Mouse (Mus musculus): ENCODE measurements around the gene Irf4. TPM values are rescaled to one million over a fixed set of nuclear protein-coding genes. Genes with fewer than 3 reads are reported as not detected.

Gene Irf4
- polyA plus RNA-seq, 1 experiment, result not detected

GRCm38 (mm10) chr13:30777678-30778179 lies 28.7 kb downstream of the Irf4 start:
- H3K9me3 ChIP-seq, result peaks cover 4% of the 10 kb centered on the region; the same call in 1 of the 2 replicates
- TF ChIP-seq GATA1 (IDR thresholded peaks at IDR 0.05; ENCODE audit: borderline replicate concordance, low read length), result no peak
- no peak for TF ChIP-seq FLI1 (IDR thresholded peaks at IDR 0.05; ENCODE audit: low read length)

DNA sequence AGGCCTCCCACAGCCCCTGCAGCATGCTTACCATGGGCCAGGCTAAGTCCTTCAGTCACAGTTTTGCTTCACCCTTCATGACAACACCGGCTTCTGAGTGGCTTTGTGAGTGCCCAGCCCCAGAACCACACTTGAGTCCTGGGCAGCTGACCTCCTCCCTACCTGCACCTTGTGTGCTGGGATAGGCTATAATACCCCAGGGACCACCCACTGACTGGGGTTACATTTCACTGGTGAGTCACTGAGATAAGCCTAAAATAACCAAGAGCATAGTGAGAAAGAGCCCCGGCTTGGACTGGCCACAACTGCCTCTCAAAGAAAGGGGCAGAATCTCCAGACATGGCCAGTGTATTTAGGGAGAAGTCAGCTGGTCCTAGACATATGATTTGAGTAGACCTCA lies 32.9 kb downstream of the Irf4 start:
- H3K36me3 ChIP-seq (replicated peaks; ENCODE audit: low read length), result no peaks in the 10 kb centered on the region
- no peak overlapping the region for H3K4me3 ChIP-seq (replicated peaks)
- peaks cover 4% of the 10 kb centered on the region; the same call in 1 of the 2 replicates for H3K9me3 ChIP-seq
- H3K27me3 ChIP-seq (replicated peaks), result peaks cover 28% of the 10 kb centered on the region
- H3K4me1 ChIP-seq, result peaks cover 16% of the 10 kb centered on the region; the same call in 1 of the 2 replicates
- no peak for TF ChIP-seq GATA1 (IDR thresholded peaks at IDR 0.05; ENCODE audit: borderline replicate concordance, low read length)
- no peak for TF ChIP-seq FLI1 (IDR thresholded peaks at IDR 0.05; ENCODE audit: low read length)

More at GRCm38 (mm10) chr13:30777678-30778179, 28.7 kb downstream of the Irf4 start:
- H3K27me3 ChIP-seq (replicated peaks), result peaks cover 13% of the 10 kb centered on the region
- no peaks in the 10 kb centered on the region for H3K36me3 ChIP-seq (replicated peaks; ENCODE audit: low read length)
- no peak overlapping the region for H3K4me3 ChIP-seq (replicated peaks)
- peaks cover 5% of the 10 kb centered on the region; the same call in 1 of the 2 replicates for H3K4me1 ChIP-seq

GRCm38 (mm10) chr13:30782419-30782818 lies 33.4 kb downstream of the Irf4 start:
- Histone ChIP-seq H3K27me3 (replicated peaks) (peaks cover 26% of the 10 kb centered on the region), H3K9me3 (peaks cover 4% of the 10 kb centered on the region; the same call in 1 of the 2 replicates), H3K36me3 (replicated peaks; ENCODE audit: low read length) (no peaks in the 10 kb centered on the region), H3K4me1 (peaks cover 16% of the 10 kb centered on the region; the same call in 1 of the 2 replicates), H3K4me3 (replicated peaks) (no peak overlapping the region)
- TF ChIP-seq GATA1 (IDR thresholded peaks at IDR 0.05; ENCODE audit: borderline replicate concordance, low read length), result no peak
- TF ChIP-seq FLI1 (IDR thresholded peaks at IDR 0.05; ENCODE audit: low read length), result no peak

DNA sequence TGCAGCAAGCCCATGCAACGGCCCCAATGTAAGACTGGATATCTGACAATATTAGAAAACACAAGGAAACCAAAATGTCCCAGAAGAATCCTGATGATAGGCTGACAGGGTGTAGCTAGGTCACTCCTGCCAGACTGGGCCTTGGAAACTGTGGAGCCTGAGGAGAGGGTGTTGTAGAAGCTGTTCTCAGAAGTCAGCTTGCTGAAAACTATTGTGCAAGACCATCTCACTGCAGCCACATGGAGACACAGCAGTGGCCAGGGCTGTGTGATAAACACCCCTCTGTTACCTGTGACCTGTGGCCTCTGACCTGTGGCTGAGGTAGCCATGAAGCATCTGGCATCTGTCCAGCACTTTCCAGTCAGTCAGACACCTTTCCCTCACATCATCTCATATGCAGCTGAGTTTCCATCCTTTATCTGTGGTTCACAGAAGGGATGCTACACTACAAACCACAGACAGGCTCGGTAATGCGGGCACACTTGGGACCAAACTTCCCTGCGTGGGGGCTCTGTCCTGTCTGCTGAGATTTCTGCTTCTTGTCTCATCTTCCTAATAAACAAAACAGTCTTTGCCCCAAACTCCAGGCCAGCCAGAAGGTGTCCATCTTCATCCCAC lies 36.5 kb downstream of the Irf4 start:
- Histone ChIP-seq H3K27me3 (replicated peaks) (peaks cover 25% of the 10 kb centered on the region), H3K4me3 (replicated peaks) (no peak overlapping the region), H3K9me3 (no peaks in the 10 kb centered on the region), H3K4me1 (peaks cover 16% of the 10 kb centered on the region; the same call in 1 of the 2 replicates), H3K36me3 (replicated peaks; ENCODE audit: low read length) (no peaks in the 10 kb centered on the region)
- no peak for TF ChIP-seq GATA1 (IDR thresholded peaks at IDR 0.05; ENCODE audit: borderline replicate concordance, low read length)
- TF ChIP-seq FLI1 (IDR thresholded peaks at IDR 0.05; ENCODE audit: low read length), result no peak

GRCm38 (mm10) chr13:30786235-30787035 lies 37.4 kb downstream of the Irf4 start:
- H3K9me3 ChIP-seq, result no peaks in the 10 kb centered on the region
- no peaks in the 10 kb centered on the region for H3K36me3 ChIP-seq (replicated peaks; ENCODE audit: low read length)
- TF ChIP-seq GATA1 (IDR thresholded peaks at IDR 0.05; ENCODE audit: borderline replicate concordance, low read length) (no peak), FLI1 (IDR thresholded peaks at IDR 0.05; ENCODE audit: low read length) (no peak)
- H3K27me3 ChIP-seq (replicated peaks), result peaks cover 25% of the 10 kb centered on the region
- peak overlapping the region; percentile 62 for H3K4me3 ChIP-seq (replicated peaks)
- H3K4me1 ChIP-seq, result peaks cover 16% of the 10 kb centered on the region; the same call in 1 of the 2 replicates

DNA sequence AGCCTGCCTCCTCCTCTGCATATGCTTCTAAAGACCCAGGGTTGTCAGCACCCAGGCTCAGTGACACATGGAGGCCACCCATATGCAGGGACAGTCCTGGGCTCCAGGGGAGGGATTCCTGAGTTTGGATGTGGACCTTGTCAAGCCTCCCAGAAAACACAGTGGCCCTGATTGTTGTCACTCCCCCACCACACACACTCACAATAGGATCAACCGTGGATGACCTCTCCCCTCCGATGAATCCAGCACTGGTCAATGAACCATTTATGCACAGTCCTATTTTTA lies 38.0 kb downstream of the Irf4 start:
- H3K4me3 ChIP-seq (replicated peaks), result no peak overlapping the region
- TF ChIP-seq FLI1 (IDR thresholded peaks at IDR 0.05; ENCODE audit: low read length) (no peak), GATA1 (IDR thresholded peaks at IDR 0.05; ENCODE audit: borderline replicate concordance, low read length) (no peak)
- H3K4me1 ChIP-seq, result peaks cover 14% of the 10 kb centered on the region; the same call in 1 of the 2 replicates
- no peaks in the 10 kb centered on the region for H3K36me3 ChIP-seq (replicated peaks; ENCODE audit: low read length)
- H3K9me3 ChIP-seq, result no peaks in the 10 kb centered on the region
- H3K27me3 ChIP-seq (replicated peaks), result peaks cover 24% of the 10 kb centered on the region

- Histone ChIP-seq H3K36me3 (replicated peaks; ENCODE audit: low read length) (no peaks in the 10 kb centered on the region), H3K27me3 (replicated peaks) (peaks cover 21% of the 10 kb centered on the region), H3K4me3 (replicated peaks) (no peak overlapping the region), H3K4me1 (peaks cover 11% of the 10 kb centered on the region; the same call in 1 of the 2 replicates), H3K9me3 (no peaks in the 10 kb centered on the region)
- TF ChIP-seq FLI1 (IDR thresholded peaks at IDR 0.05; ENCODE audit: low read length), result no peak
- no peak for TF ChIP-seq GATA1 (IDR thresholded peaks at IDR 0.05; ENCODE audit: borderline replicate concordance, low read length)
These were observed 38.5 kb downstream of the Irf4 start for GRCm38 (mm10) chr13:30787556-30787955.

DNA sequence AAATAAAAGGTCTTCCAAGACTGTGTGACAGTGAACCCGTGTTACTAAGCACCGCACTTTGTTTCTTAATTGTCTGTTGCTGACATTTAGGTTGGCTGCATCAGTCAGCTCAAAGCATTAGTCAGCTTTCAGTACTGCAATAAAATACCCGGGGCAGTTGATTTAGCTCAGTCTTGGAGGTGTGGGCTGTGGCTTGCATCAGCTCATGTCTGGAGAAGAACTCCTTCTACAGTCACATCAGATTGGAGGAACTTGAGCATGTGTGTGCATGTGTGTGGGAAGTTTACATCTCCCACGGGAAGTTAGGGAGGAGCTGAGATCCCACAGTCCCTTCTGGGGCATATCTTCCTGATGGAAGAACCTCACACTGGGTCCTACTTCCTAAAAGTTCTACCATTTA lies 38.9 kb downstream of the Irf4 start:
- no peaks in the 10 kb centered on the region for H3K36me3 ChIP-seq (replicated peaks; ENCODE audit: low read length)
- H3K4me3 ChIP-seq (replicated peaks), result no peak overlapping the region
- peaks cover 17% of the 10 kb centered on the region for H3K27me3 ChIP-seq (replicated peaks)
- peaks cover 11% of the 10 kb centered on the region; the same call in 1 of the 2 replicates for H3K4me1 ChIP-seq
- no peaks in the 10 kb centered on the region for H3K9me3 ChIP-seq
- no peak for TF ChIP-seq FLI1 (IDR thresholded peaks at IDR 0.05; ENCODE audit: low read length)
- no peak for TF ChIP-seq GATA1 (IDR thresholded peaks at IDR 0.05; ENCODE audit: borderline replicate concordance, low read length)

- no peak for TF ChIP-seq GATA1 (IDR thresholded peaks at IDR 0.05; ENCODE audit: borderline replicate concordance, low read length)
- no peak for TF ChIP-seq FLI1 (IDR thresholded peaks at IDR 0.05; ENCODE audit: low read length)
- H3K9me3 ChIP-seq, result no peaks in the 10 kb centered on the region
- H3K36me3 ChIP-seq (replicated peaks; ENCODE audit: low read length), result no peaks in the 10 kb centered on the region
- H3K4me3 ChIP-seq (replicated peaks), result no peak overlapping the region
- H3K27me3 ChIP-seq (replicated peaks), result peaks cover 19% of the 10 kb centered on the region
- H3K4me1 ChIP-seq, result peaks cover 11% of the 10 kb centered on the region; the same call in 1 of the 2 replicates
These were observed 39.4 kb downstream of the Irf4 start for GRCm38 (mm10) chr13:30788421-30788820.

DNA sequence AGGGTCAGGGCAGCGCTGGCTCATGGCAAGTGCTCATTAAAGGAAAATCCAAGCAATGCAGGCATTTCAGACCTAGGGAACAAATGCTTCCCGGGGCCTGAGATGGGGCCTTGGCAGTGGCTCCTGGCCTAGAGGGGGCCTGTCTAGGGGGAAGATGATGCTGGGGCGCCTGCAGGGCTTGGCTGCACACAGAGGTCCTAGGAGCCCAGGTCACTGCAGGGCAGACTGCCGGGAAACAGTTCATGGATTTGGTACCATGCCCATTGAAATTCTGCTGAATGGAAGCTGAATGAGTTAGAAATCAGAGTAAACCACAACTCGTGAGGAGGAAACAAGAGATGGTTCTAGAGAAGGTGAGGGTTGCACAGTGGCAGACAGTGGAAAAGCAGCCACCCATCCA lies 41.0 kb downstream of the Irf4 start:
- TF ChIP-seq GATA1 (IDR thresholded peaks at IDR 0.05; ENCODE audit: borderline replicate concordance, low read length), result no peak
- no peak for TF ChIP-seq FLI1 (IDR thresholded peaks at IDR 0.05; ENCODE audit: low read length)

More for the DNA sequence above, 41.0 kb downstream of the Irf4 start:
- Histone ChIP-seq H3K4me1 (peaks cover 11% of the 10 kb centered on the region; the same call in 1 of the 2 replicates), H3K9me3 (no peaks in the 10 kb centered on the region), H3K4me3 (replicated peaks) (no peak overlapping the region), H3K36me3 (replicated peaks; ENCODE audit: low read length) (no peaks in the 10 kb centered on the region), H3K27me3 (replicated peaks) (peaks cover 18% of the 10 kb centered on the region)

All from megakaryocyte, embryonic 14.5 days (primary cell).